Mouse (Mus musculus) hindbrain, embryonic 12.5 days (tissue): ENCODE results near the gene Eno2. TPM values are rescaled to one million over a fixed set of nuclear protein-coding genes. Genes with fewer than 3 reads are reported as not detected.

ENCODE experiments used
- ATAC-seq: fragments of 200-750 bp; cut with Nextera tagmentation; 2 replicates; pipeline ENCODE4 v1.8.0; 2017; ENCODE audit warnings: moderate TSS enrichment; ENCODE audit not compliant: low FRiP score
- H3K27ac ChIP-seq: fragments of 300-500 bp; sonication (generic); 2 replicates; pipeline ENCODE4 v1.5.1; 2016; ENCODE audit warnings: mild to moderate bottlenecking
- H3K27me3 ChIP-seq: fragments of 300-500 bp; sonication (generic); 2 replicates; pipeline ENCODE4 v1.6.1; 2016; ENCODE audit warnings: mild to moderate bottlenecking
- H3K36me3 ChIP-seq: fragments of 300-500 bp; sonication (generic); 2 replicates; pipeline ENCODE4 v1.6.1; 2016; ENCODE audit warnings: mild to moderate bottlenecking
- H3K4me1 ChIP-seq: fragments of 300-500 bp; sonication (generic); 2 replicates; pipeline ENCODE4 v1.6.1; 2016
- H3K4me2 ChIP-seq: fragments of 300-500 bp; sonication (generic); replicated peaks from 2 replicates; pipeline ENCODE4 v1.6.1; 2016; ENCODE audit warnings: mild to moderate bottlenecking
- H3K4me3 ChIP-seq: fragments of 300-500 bp; sonication (generic); 2 replicates; pipeline ENCODE4 v1.5.1; 2016; ENCODE audit warnings: mild to moderate bottlenecking
- H3K9ac ChIP-seq: fragments of 300-500 bp; sonication (generic); 2 replicates; pipeline ENCODE4 v1.6.1; 2016; ENCODE audit warnings: mild to moderate bottlenecking, moderate library complexity
- H3K9me3 ChIP-seq: fragments of 300-500 bp; sonication (generic); replicated peaks from 2 replicates; pipeline ENCODE4 v1.6.1; 2016; ENCODE audit warnings: mild to moderate bottlenecking
- whole genome bisulfite sequencing: fragments of 180-500 bp; shearing (Covaris S2); methylation state at CpG from one replicate; pipeline ENCODE4 v1.1.7; 2016; 5-methylcytosine and 5-hydroxymethylcytosine counted together
- polyA plus RNA-seq: library from polyadenylated mRNA; unstranded; fragments of >200 nt; fragmentation: Nextera tagmentation; extraction: Ambion mirVana; gene quantifications from 2 replicates; pipeline ENCODE4 v1.2.1, GENCODE M21; 2016

The Eno2 gene
- polyA plus RNA-seq, 1 experiment from 2014 or later, result 18.7 TPM

- peak; percentile 39 for ATAC-seq
Measured at GRCm38 (mm10) chr6:124779222-124779983, 9.9 kb upstream of the Eno2 start, which contains the start of gene Lrrc23. Lrrc23 (minus strand) TSS chr6:124779727.

DNA sequence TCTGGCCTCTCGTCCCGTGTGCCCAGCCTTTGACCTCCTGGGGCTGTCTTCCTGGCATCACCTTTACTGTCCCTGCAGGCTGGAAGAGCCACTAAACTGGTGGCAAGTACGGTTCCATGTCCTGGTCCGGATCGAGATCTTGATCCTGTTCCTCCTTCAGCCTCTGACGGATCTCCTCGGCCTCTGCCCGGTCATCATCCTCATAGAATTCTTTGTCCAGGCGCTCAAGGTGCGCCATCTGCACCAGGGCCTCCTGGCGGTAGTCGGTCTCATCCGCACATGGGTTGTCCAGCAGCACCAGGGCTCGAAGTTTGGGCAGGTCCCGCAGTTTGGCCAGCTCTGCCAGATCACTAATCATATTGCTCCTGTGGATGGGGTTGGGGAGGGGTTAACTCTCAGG is 1.0 kb upstream of the Eno2 start:
- no peak for ATAC-seq

More at GRCm38 (mm10) chr6:124779222-124779983, 9.9 kb upstream of the Eno2 start, which contains the start of gene Lrrc23:
- H3K9me3 ChIP-seq, result no peaks in the 10 kb centered on the region
- H3K36me3 ChIP-seq, result no peaks in the 10 kb centered on the region
- peaks cover 20% of the 10 kb centered on the region for H3K27me3 ChIP-seq
- WGBS, result 2% methylated on average over 23 of the region's 23 CpGs
- H3K4me3 ChIP-seq, result peak within 1 kb of the TSS; percentile 35
- peak within 1 kb of the TSS; percentile 44; the same call in 1 of the 2 replicates for H3K27ac ChIP-seq
- H3K4me2 ChIP-seq, result peak within 1 kb of the TSS; percentile 68
- peak within 1 kb of the TSS; percentile 33; the same call in 1 of the 2 replicates for H3K9ac ChIP-seq
- peaks cover 20% of the 10 kb centered on the region for H3K4me1 ChIP-seq

DNA sequence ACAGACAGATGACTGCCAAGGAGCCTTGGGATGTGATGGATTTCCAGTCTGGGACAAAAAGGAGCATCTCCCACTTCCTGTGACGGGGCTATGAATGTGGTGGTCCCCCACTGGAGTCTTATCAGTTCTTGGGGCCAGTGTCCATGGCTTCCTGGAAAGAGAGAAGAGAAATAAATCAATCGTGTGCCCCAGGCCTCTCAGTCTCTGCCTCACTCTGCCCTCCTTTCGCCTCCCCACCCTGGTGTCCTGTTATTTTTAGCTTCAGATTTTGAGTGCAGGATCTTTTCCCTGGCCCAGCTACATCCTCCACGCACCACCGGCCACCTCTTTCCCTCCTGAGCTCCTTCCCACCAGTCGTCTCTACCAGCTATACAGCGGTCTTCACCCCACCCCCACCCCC is 540 bp upstream of the Eno2 start:
- Histone ChIP-seq H3K4me3 (peak overlapping the region; percentile 49), H3K9me3 (no peaks in the 10 kb centered on the region), H3K4me1 (peaks cover 19% of the 10 kb centered on the region), H3K27ac (no peak overlapping the region; the same call in 1 of the 2 replicates), H3K36me3 (no peaks in the 10 kb centered on the region), H3K9ac (peak overlapping the region; percentile 66; the same call in 1 of the 2 replicates), H3K4me2 (peak overlapping the region; percentile 87), H3K27me3 (peaks cover 48% of the 10 kb centered on the region)
- ATAC-seq, result 0 out of 2 replicates have a peak, but pooled peaks have one; percentile 3
- 64% methylated on average over 7 of the region's 7 CpGs for WGBS

More for the DNA sequence above, 1.0 kb upstream of the Eno2 start:
- Histone ChIP-seq H3K36me3 (no peaks in the 10 kb centered on the region), H3K27me3 (peaks cover 48% of the 10 kb centered on the region), H3K4me3 (no peak overlapping the region), H3K9me3 (no peaks in the 10 kb centered on the region), H3K4me2 (no peak overlapping the region), H3K27ac (no peak overlapping the region), H3K9ac (no peak overlapping the region), H3K4me1 (peaks cover 19% of the 10 kb centered on the region)
- 84% methylated on average over 15 of the region's 15 CpGs for WGBS

- Histone ChIP-seq H3K9me3 (no peaks in the 10 kb centered on the region), H3K9ac (peak overlapping the region; percentile 66; the same call in 1 of the 2 replicates), H3K27me3 (peaks cover 52% of the 10 kb centered on the region), H3K36me3 (no peaks in the 10 kb centered on the region), H3K4me2 (peak overlapping the region; percentile 87), H3K4me1 (peaks cover 19% of the 10 kb centered on the region), H3K27ac (peak overlapping the region; percentile 30; the same call in 1 of the 2 replicates), H3K4me3 (peak overlapping the region; percentile 49)
- ATAC-seq, result no peak
- WGBS, result 6% methylated on average over 9 of the region's 9 CpGs
Measured at GRCm38 (mm10) chr6:124768704-124769044, 799 bp downstream of the Eno2 start.

GRCm38 (mm10) chr6:124767920-124768703 is 1.4 kb downstream of the Eno2 start:
- Histone ChIP-seq H3K9me3 (no peaks in the 10 kb centered on the region), H3K36me3 (no peaks in the 10 kb centered on the region), H3K27me3 (peaks cover 54% of the 10 kb centered on the region), H3K9ac (peak overlapping the region; percentile 23; the same call in 1 of the 2 replicates), H3K4me3 (peak overlapping the region; percentile 49), H3K27ac (no peak overlapping the region), H3K4me2 (peak overlapping the region; percentile 87), H3K4me1 (peaks cover 19% of the 10 kb centered on the region)
- ATAC-seq, result no peak
- WGBS, result 22% methylated on average over 19 of the region's 19 CpGs

GRCm38 (mm10) chr6:124767536-124767919 is 1.9 kb downstream of the Eno2 start:
- WGBS, result 47% methylated on average over 4 of the region's 4 CpGs
- Histone ChIP-seq H3K4me3 (no peak overlapping the region), H3K9ac (no peak overlapping the region), H3K27me3 (peaks cover 59% of the 10 kb centered on the region), H3K4me2 (no peak overlapping the region), H3K27ac (no peak overlapping the region), H3K36me3 (no peaks in the 10 kb centered on the region), H3K4me1 (peaks cover 19% of the 10 kb centered on the region), H3K9me3 (no peaks in the 10 kb centered on the region)
- no peak for ATAC-seq

- H3K9me3 ChIP-seq, result no peaks in the 10 kb centered on the region
- ATAC-seq, result no peak
- H3K4me1 ChIP-seq, result peaks cover 19% of the 10 kb centered on the region
- no peak overlapping the region for H3K9ac ChIP-seq
- no peaks in the 10 kb centered on the region for H3K36me3 ChIP-seq
- H3K27me3 ChIP-seq, result peaks cover 51% of the 10 kb centered on the region
- H3K4me2 ChIP-seq, result no peak overlapping the region
- H3K4me3 ChIP-seq, result no peak overlapping the region
- H3K27ac ChIP-seq, result no peak overlapping the region
- WGBS, result 80% methylated on average over 7 of the region's 7 CpGs
Measured at GRCm38 (mm10) chr6:124765951-124766350, 3.5 kb downstream of the Eno2 start.

DNA sequence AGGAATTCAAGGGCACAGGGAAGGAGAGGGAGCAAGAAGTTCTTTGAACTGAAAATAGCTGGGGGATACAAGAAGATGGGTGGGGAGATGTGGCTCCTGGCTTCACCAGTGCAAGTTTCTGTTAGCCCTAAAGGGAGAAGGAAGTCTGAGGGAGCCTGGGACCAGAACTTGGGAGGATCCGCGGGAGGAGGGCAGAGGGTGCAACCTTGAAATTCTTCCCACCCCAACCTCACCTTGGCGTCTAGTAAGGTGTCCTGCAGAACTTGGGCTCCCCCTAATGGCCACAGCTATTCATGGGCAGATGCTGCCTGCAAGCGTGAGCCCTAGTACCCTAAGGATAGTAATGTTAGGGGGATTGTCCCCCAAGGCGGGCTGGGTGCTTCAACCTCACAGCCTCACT is 10.2 kb downstream of the Eno2 start:
- H3K9me3 ChIP-seq, result no peaks in the 10 kb centered on the region
- H3K4me3 ChIP-seq, result no peak overlapping the region
- no peaks in the 10 kb centered on the region for H3K36me3 ChIP-seq
- peak overlapping the region; percentile 73; the same call in 1 of the 2 replicates for H3K4me2 ChIP-seq
- peaks cover 13% of the 10 kb centered on the region for H3K27me3 ChIP-seq
- no peak overlapping the region for H3K9ac ChIP-seq
- ATAC-seq, result no peak
- WGBS, result 2% methylated on average over 5 of the region's 5 CpGs
- H3K27ac ChIP-seq, result peak overlapping the region; percentile 98
- H3K4me1 ChIP-seq, result peaks cover 35% of the 10 kb centered on the region

DNA sequence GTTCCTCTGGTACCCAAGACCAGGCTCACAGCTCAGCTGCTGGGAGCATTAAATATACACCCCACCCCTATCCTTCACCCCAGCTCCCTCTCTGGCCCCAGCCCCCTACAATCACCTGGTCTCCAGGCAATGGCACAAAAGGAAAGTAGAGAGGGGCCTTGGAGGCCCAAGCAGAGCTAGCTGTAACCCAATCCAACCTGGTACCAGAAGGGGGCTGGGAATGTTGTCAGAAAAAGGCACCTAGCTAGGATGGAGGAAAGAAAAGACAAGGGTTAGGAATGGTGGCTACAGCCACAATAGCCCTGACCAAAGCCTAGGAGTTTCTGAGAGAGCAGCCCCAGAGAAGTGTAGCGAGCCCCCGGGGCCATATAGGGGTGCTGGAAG is 10.6 kb downstream of the Eno2 start:
- Histone ChIP-seq H3K4me3 (no peak overlapping the region), H3K4me2 (peak overlapping the region; percentile 73), H3K9ac (no peak overlapping the region), H3K27ac (peak overlapping the region; percentile 98), H3K4me1 (peaks cover 39% of the 10 kb centered on the region), H3K9me3 (no peaks in the 10 kb centered on the region), H3K36me3 (no peaks in the 10 kb centered on the region), H3K27me3 (peaks cover 10% of the 10 kb centered on the region)
- 59% methylated on average over 2 of the region's 2 CpGs for WGBS
- ATAC-seq, result no peak

DNA sequence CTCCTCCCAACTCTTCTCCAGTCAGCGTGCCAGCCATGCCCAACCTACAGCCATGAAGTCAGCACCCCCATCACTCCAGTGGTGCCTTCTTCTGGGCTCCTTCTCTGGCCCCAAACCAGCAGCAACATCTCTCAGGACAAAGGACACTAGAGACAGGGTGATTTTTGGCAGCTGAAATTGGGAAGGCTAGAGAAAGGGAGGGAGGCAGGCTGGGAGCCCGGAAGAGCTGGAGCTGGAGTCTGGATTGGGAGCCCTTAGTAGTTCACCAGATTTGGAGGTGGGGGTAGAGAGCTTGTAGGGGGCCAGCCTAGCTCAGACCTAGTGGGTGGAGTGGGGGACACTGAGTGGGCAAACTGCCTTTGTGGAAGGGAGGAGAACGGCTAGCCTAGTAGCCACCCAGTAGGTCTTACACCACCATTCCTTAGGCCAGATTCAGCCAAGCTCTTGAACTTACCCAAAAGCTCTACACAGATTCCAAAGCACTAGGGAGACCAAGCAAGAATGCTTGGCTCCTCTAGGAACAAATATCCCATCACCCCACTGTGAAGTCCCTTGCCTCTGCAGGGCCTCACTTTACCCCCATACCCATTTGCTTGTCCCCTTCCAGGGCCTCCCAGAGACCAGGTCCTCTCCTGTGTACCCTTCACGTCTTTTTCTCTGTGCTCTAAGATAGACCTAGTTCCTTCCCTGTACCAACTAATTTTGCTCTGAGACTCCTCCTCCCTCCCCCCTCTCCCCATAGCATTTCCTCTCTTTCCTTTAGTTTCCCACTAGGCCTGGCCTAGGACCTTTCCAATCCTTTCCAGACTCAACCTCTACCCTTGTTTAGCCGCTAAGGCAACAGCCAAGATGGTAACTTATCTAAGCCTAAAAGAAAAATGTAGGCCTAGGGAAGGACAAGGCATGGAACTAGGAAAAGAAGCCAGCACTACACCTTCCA is 11.3 kb downstream of the Eno2 start:
- peaks cover 8% of the 10 kb centered on the region; the same call in 1 of the 2 replicates for H3K27me3 ChIP-seq
- peak overlapping the region; percentile 73 for H3K4me2 ChIP-seq
- no peaks in the 10 kb centered on the region for H3K36me3 ChIP-seq
- H3K27ac ChIP-seq, result peak overlapping the region; percentile 98
- WGBS, result 19% methylated on average over 5 of the region's 5 CpGs
- peak overlapping the region; percentile 91 for H3K4me3 ChIP-seq
- peaks cover 42% of the 10 kb centered on the region for H3K4me1 ChIP-seq
- H3K9ac ChIP-seq, result peak overlapping the region; percentile 98; the same call in 1 of the 2 replicates
- ATAC-seq, result peak; percentile 15
- H3K9me3 ChIP-seq, result no peaks in the 10 kb centered on the region

GRCm38 (mm10) chr6:124757351-124757880 is 12.1 kb downstream of the Eno2 start:
- WGBS, result 4% methylated on average over 5 of the region's 5 CpGs
- H3K9me3 ChIP-seq, result no peaks in the 10 kb centered on the region
- peak overlapping the region; percentile 91 for H3K4me3 ChIP-seq
- H3K36me3 ChIP-seq, result no peaks in the 10 kb centered on the region
- ATAC-seq, result no peak
- peaks cover 42% of the 10 kb centered on the region for H3K4me1 ChIP-seq
- peak overlapping the region; percentile 98 for H3K27ac ChIP-seq
- peak overlapping the region; percentile 73 for H3K4me2 ChIP-seq
- peak overlapping the region; percentile 98 for H3K9ac ChIP-seq
- H3K27me3 ChIP-seq, result peaks cover under 1% of the 10 kb centered on the region; the same call in 1 of the 2 replicates
